Mouse (Mus musculus) embryonic facial prominence, embryonic 15.5 days (tissue): Measurements from ENCODE around the gene A3galt2. TPM values are rescaled to one million over a fixed set of nuclear protein-coding genes. Genes with fewer than 3 reads are reported as not detected.

Source experiments
- ATAC-seq: fragments of 200-750 bp; cut with Nextera tagmentation; 2 replicates; pipeline ENCODE4 v1.8.0; 2017; ENCODE audit warnings: low read depth, moderate TSS enrichment; ENCODE audit not compliant: insufficient number of reproducible peaks, low FRiP score, low TSS enrichment
- H3K27ac ChIP-seq: fragments of 300-500 bp; sonication (generic); replicated peaks from 2 replicates; pipeline ENCODE4 v1.5.1; 2015; ENCODE audit warnings: mild to moderate bottlenecking, inconsistent platforms
- H3K27me3 ChIP-seq: fragments of 300-500 bp; sonication (generic); 2 replicates; pipeline ENCODE4 v1.6.1; 2015; ENCODE audit warnings: inconsistent platforms
- H3K36me3 ChIP-seq: fragments of 300-500 bp; sonication (generic); 2 replicates; pipeline ENCODE4 v1.6.1; 2015; ENCODE audit warnings: mild to moderate bottlenecking, inconsistent platforms
- H3K4me1 ChIP-seq: fragments of 300-500 bp; sonication (generic); 2 replicates; pipeline ENCODE4 v1.6.1; 2015; ENCODE audit warnings: inconsistent platforms
- H3K4me2 ChIP-seq: fragments of 300-500 bp; sonication (generic); replicated peaks from 2 replicates; pipeline ENCODE4 v1.6.1; 2015; ENCODE audit warnings: mild to moderate bottlenecking, inconsistent platforms
- H3K4me3 ChIP-seq: fragments of 300-500 bp; sonication (generic); replicated peaks from 2 replicates; pipeline ENCODE4 v1.5.1; 2015; ENCODE audit warnings: mild to moderate bottlenecking, inconsistent platforms
- H3K9ac ChIP-seq: fragments of 300-500 bp; sonication (generic); 2 replicates; pipeline ENCODE4 v1.6.1; 2015; ENCODE audit warnings: inconsistent platforms
- H3K9me3 ChIP-seq: fragments of 300-500 bp; sonication (generic); replicated peaks from 2 replicates; pipeline ENCODE4 v1.6.1; 2016; ENCODE audit warnings: inconsistent platforms
- WGBS: fragments of 180-500 bp; shearing (Covaris S2); methylation state at CpG from one replicate; pipeline ENCODE4 v1.1.7; 2015; 5-methylcytosine and 5-hydroxymethylcytosine counted together
- polyA plus RNA-seq: library from polyadenylated mRNA; unstranded; fragments of >200 nt; fragmentation: Nextera tagmentation; extraction: Ambion mirVana; gene quantifications from 2 replicates; pipeline ENCODE4 v1.2.1, GENCODE M21; 2015

Gene A3galt2
- polyA plus RNA-seq, 1 experiment from 2014 or later = 0.15 TPM

GRCm38 (mm10) chr4:128796788-128797187, 41.6 kb downstream of the A3galt2 start:
- Histone ChIP-seq H3K27me3 (no peaks in the 10 kb centered on the region), H3K36me3 (peaks cover 5% of the 10 kb centered on the region; the same call in 1 of the 2 replicates), H3K9me3 (no peaks in the 10 kb centered on the region), H3K4me2 (no peak overlapping the region), H3K27ac (no peak overlapping the region), H3K9ac (no peak overlapping the region), H3K4me3 (no peak overlapping the region), H3K4me1 (peaks cover 71% of the 10 kb centered on the region)
- ATAC-seq = no peak
- 71% methylated on average over 8 of the region's 8 CpGs for WGBS

- no peaks in the 10 kb centered on the region for H3K27me3 ChIP-seq
- peaks cover 76% of the 10 kb centered on the region for H3K4me1 ChIP-seq
- ATAC-seq = no peak
- H3K9me3 ChIP-seq = no peaks in the 10 kb centered on the region
- no peak overlapping the region for H3K4me3 ChIP-seq
- H3K9ac ChIP-seq = no peak overlapping the region
- no peak overlapping the region for H3K4me2 ChIP-seq
- no peaks in the 10 kb centered on the region for H3K36me3 ChIP-seq
- no peak overlapping the region; the same call in 1 of the 2 replicates for H3K27ac ChIP-seq
- WGBS = 46% methylated on average over 9 of the region's 9 CpGs
These were observed 46.7 kb downstream of the A3galt2 start for GRCm38 (mm10) chr4:128801675-128802465.

- H3K27ac ChIP-seq = no peak overlapping the region
- 53% methylated on average over 5 of the region's 5 CpGs for WGBS
- ATAC-seq = no peak
- no peaks in the 10 kb centered on the region for H3K36me3 ChIP-seq
- H3K27me3 ChIP-seq = no peaks in the 10 kb centered on the region
- 0 out of 2 replicates have a peak overlapping the region, but pooled peaks have one; percentile 78 for H3K4me3 ChIP-seq
- 0 out of 2 replicates have a peak overlapping the region, but pooled peaks have one; percentile 99 for H3K9ac ChIP-seq
- peaks cover 66% of the 10 kb centered on the region for H3K4me1 ChIP-seq
- H3K9me3 ChIP-seq = no peaks in the 10 kb centered on the region
- H3K4me2 ChIP-seq = peak overlapping the region; percentile 88
These were observed 48.4 kb downstream of the A3galt2 start for GRCm38 (mm10) chr4:128803569-128803968.

- 3% methylated on average over 6 of the region's 6 CpGs for WGBS
- H3K36me3 ChIP-seq = no peaks in the 10 kb centered on the region
- ATAC-seq = no peak
These were observed 49.4 kb downstream of the A3galt2 start for GRCm38 (mm10) chr4:128804426-128805149.

GRCm38 (mm10) chr4:128805150-128806042, 50.2 kb downstream of the A3galt2 start:
- Histone ChIP-seq H3K4me2 (peak overlapping the region; percentile 88), H3K27me3 (no peaks in the 10 kb centered on the region), H3K4me1 (peaks cover 51% of the 10 kb centered on the region), H3K9ac (peak overlapping the region; percentile 99), H3K4me3 (peak overlapping the region; percentile 78), H3K27ac (peak overlapping the region; percentile 97), H3K36me3 (no peaks in the 10 kb centered on the region), H3K9me3 (no peaks in the 10 kb centered on the region)
- ATAC-seq = no peak
- WGBS = under 1% methylated on average over 68 of the region's 74 CpGs

More at GRCm38 (mm10) chr4:128804426-128805149, 49.4 kb downstream of the A3galt2 start:
- Histone ChIP-seq H3K4me2 (peak overlapping the region; percentile 88), H3K4me3 (peak overlapping the region; percentile 78), H3K9me3 (no peaks in the 10 kb centered on the region), H3K4me1 (peaks cover 56% of the 10 kb centered on the region), H3K27ac (peak overlapping the region; percentile 97), H3K27me3 (no peaks in the 10 kb centered on the region), H3K9ac (peak overlapping the region; percentile 99)

GRCm38 (mm10) chr4:128806043-128806826, 51.1 kb downstream of the A3galt2 start, which contains the start of gene Zfp362:
Gene Zfp362, minus strand, starts transcription at chr4:128806045.
- no peaks in the 10 kb centered on the region for H3K9me3 ChIP-seq
- peak within 1 kb of the TSS; percentile 78 for H3K4me3 ChIP-seq
- no peaks in the 10 kb centered on the region for H3K27me3 ChIP-seq
- H3K36me3 ChIP-seq = no peaks in the 10 kb centered on the region
- H3K4me2 ChIP-seq = peak within 1 kb of the TSS; percentile 88
- H3K27ac ChIP-seq = peak within 1 kb of the TSS; percentile 97
- peaks cover 50% of the 10 kb centered on the region for H3K4me1 ChIP-seq
- ATAC-seq = peak; percentile 52
- peak within 1 kb of the TSS; percentile 99 for H3K9ac ChIP-seq
- under 1% methylated on average over 94 of the region's 111 CpGs for WGBS

- no peaks in the 10 kb centered on the region for H3K36me3 ChIP-seq
- H3K27me3 ChIP-seq = no peaks in the 10 kb centered on the region
- H3K9me3 ChIP-seq = no peaks in the 10 kb centered on the region
- H3K9ac ChIP-seq = peak overlapping the region; percentile 99
- peak overlapping the region; percentile 97 for H3K27ac ChIP-seq
- H3K4me3 ChIP-seq = peak overlapping the region; percentile 78
- WGBS = 0% methylated on average over 15 of the region's 15 CpGs
- peak overlapping the region; percentile 88 for H3K4me2 ChIP-seq
- peak; percentile 67; the same call in 1 of the 2 replicates for ATAC-seq
- H3K4me1 ChIP-seq = peaks cover 46% of the 10 kb centered on the region
These were observed 51.6 kb downstream of the A3galt2 start for GRCm38 (mm10) chr4:128806827-128807179.

GRCm38 (mm10) chr4:128811382-128812056, 56.4 kb downstream of the A3galt2 start:
- H3K27ac ChIP-seq = 0 out of 2 replicates have a peak overlapping the region, but pooled peaks have one; percentile 49

GRCm38 (mm10) chr4:128817011-128817410, 61.8 kb downstream of the A3galt2 start:
- no peak for ATAC-seq
- Histone ChIP-seq H3K4me1 (peaks cover 11% of the 10 kb centered on the region), H3K9ac (no peak overlapping the region), H3K4me3 (no peak overlapping the region), H3K27me3 (no peaks in the 10 kb centered on the region), H3K36me3 (no peaks in the 10 kb centered on the region), H3K27ac (no peak overlapping the region), H3K4me2 (no peak overlapping the region), H3K9me3 (no peaks in the 10 kb centered on the region)
- 56% methylated on average over 7 of the region's 7 CpGs for WGBS

More at GRCm38 (mm10) chr4:128811382-128812056, 56.4 kb downstream of the A3galt2 start:
- Histone ChIP-seq H3K9ac (peak overlapping the region; percentile 51), H3K27me3 (no peaks in the 10 kb centered on the region), H3K4me1 (peaks cover 20% of the 10 kb centered on the region), H3K36me3 (no peaks in the 10 kb centered on the region), H3K4me2 (peak overlapping the region; percentile 60), H3K4me3 (peak overlapping the region; percentile 54), H3K9me3 (no peaks in the 10 kb centered on the region)
- peak; percentile 85 for ATAC-seq
- WGBS = 12% methylated on average over 16 of the region's 16 CpGs
